Mouse (Mus musculus) spleen, adult 18-20 months (tissue): ENCODE results near the gene Wnt1.

Source experiments
- DNase-seq, 2 experiments: peaks; one replicate each; pipeline ENCODE4 v3.0.0; 2022; ENCODE audit warnings: mixed read lengths in 2 of 2

Wnt1 gene

GRCm38 (mm10) chr15:98839161-98839560 is 49.5 kb downstream of the Wnt1 start:
- no peak for DNase-seq

GRCm38 (mm10) chr15:98839671-98840585 is 50.3 kb downstream of the Wnt1 start:
- no peak for DNase-seq
